Mouse (Mus musculus): ENCODE results near the gene Acrv1. TPM values are rescaled to one million over a fixed set of nuclear protein-coding genes. Genes with fewer than 3 reads are reported as not detected.
A peak's percentile ranks its signal among the peaks of the same experiment; 100 is the strongest.
"Not testable (repeated sequence)": the region's sequence is repeated elsewhere in the genome, so short reads cannot be mapped to it uniquely, and the experiment has no call there.

Acrv1 gene
- polyA plus RNA-seq (2016; fragmentation: Nextera tagmentation; extraction: Ambion mirVana) = not detected in 2 replicates

DNA sequence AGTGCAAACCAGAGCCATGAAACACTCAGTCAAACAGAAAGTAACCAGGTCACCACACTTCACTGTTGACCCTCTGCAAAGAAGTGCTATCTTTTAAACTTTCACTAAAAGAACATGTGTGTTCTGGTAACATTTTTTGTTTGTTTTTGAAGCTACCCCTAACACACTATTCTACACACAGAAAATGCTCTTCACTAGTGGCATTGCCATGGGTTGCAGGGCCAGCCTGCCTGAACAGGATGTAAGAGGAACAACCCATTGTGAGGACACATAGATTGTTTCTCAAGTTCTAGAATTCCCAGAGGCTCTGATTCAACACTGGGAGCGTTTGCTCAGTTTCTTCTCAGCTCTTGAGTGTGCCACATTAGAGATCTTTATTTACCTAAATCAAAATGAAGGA, at the start of gene Acrv1:
Gene Acrv1 (plus strand): TSS at position 301 of the 400 bp plus-strand sequence.
- DNase-seq (ENCODE audit: low spot score) = no peak
- 84% methylated on average over 1 of the region's 1 CpGs for WGBS
- H3K4me3 ChIP-seq = no peak within 1 kb of the TSS
- no peaks in the 10 kb centered on the region for H3K4me1 ChIP-seq
- H3K27ac ChIP-seq = no peak within 1 kb of the TSS
- no peaks in the 10 kb centered on the region for H3K27me3 ChIP-seq (ENCODE audit: low read depth, poor library complexity, severe bottlenecking)
- no peaks in the 10 kb centered on the region for H3K36me3 ChIP-seq
- H3K9me3 ChIP-seq (replicated peaks) = no peaks in the 10 kb centered on the region

DNA sequence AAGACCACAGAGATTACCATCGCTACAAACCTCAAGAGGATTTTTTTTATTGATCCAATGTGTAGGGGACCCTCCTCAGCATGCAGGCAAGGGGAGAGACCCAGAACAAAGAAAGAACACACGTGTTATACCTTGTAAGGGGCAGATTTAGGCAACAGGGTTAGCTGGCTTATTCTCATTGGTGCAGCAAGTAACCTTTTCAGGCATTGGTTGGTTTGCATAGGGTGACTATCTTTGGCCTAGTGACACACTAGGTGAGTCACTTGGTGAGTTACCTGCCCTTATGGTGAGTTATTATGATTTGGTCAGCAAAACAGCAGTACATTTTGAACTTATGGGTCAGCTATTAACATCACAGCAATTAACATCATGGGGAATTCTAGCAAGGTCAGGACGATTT, 49.7 kb upstream of the Acrv1 start, which contains the start of gene A630095E13Rik:
Gene A630095E13Rik (minus strand): TSS at position 101 of the 400 bp plus-strand sequence.
- not testable (repeated sequence) for DNase-seq (ENCODE audit: low spot score); H3K4me1 ChIP-seq; H3K4me3 ChIP-seq; H3K27ac ChIP-seq; H3K36me3 ChIP-seq; H3K9me3 ChIP-seq (replicated peaks); H3K27me3 ChIP-seq (ENCODE audit: low read depth, poor library complexity, severe bottlenecking)
- WGBS = 66% methylated on average over 3 of the region's 3 CpGs

GRCm38 (mm10) chr9:36681424-36681823, 11.6 kb upstream of the Acrv1 start:
- H3K4me1 ChIP-seq = no peaks in the 10 kb centered on the region
- DNase-seq (ENCODE audit: low spot score) = no peak
- H3K27me3 ChIP-seq (ENCODE audit: low read depth, poor library complexity, severe bottlenecking) = no peaks in the 10 kb centered on the region
- no peak overlapping the region for H3K27ac ChIP-seq
- no peak overlapping the region for H3K4me3 ChIP-seq
- 81% methylated on average over 2 of the region's 2 CpGs for WGBS
- H3K36me3 ChIP-seq = no peaks in the 10 kb centered on the region
- H3K9me3 ChIP-seq (replicated peaks) = no peaks in the 10 kb centered on the region

DNA sequence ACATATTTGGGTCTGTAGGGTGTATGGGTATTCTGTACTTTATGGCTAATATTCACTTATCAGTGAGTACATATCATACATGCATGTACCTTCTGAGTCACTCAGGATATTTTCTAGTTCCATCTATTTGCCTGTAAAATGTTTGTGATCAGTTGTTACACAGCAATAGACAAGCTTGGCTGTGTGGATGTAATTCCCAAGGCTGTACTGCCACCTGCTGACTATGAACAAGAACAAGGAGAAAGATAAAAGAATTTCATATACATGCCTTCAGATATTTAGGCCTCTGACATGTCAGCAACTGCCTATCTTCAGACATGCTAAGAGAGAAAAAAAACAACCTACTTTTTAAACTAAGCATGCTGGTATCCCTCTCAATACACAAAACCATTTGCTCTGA, 5.7 kb upstream of the Acrv1 start:
- H3K27ac ChIP-seq = no peak overlapping the region
- no peak overlapping the region for H3K4me3 ChIP-seq
- DNase-seq (ENCODE audit: low spot score) = no peak

DNA sequence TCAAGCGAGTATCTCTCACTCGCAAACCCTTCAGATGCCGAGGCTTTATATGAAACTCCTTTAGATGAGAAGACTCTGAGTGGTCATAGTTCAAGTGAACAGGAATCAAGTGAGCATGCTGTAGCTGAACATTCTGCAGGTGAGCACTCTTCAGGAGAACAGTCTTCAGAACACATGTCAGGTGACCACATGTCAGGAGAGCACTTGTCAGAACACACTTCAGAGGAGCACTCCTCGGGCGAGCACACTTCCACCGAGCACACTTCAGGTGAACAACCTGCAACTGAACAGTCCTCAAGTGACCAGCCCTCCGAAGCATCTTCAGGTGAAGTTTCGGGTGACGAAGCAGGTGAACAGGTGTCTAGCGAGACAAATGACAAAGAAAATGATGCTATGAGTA, 1.3 kb downstream of the Acrv1 start:
- H3K36me3 ChIP-seq = no peaks in the 10 kb centered on the region
- WGBS = 95% methylated on average over 10 of the region's 10 CpGs
- DNase-seq (ENCODE audit: low spot score) = no peak

More for the DNA sequence above, 5.7 kb upstream of the Acrv1 start:
- Histone ChIP-seq H3K4me1 (no peaks in the 10 kb centered on the region), H3K27me3 (ENCODE audit: low read depth, poor library complexity, severe bottlenecking) (no peaks in the 10 kb centered on the region), H3K9me3 (replicated peaks) (no peaks in the 10 kb centered on the region), H3K36me3 (no peaks in the 10 kb centered on the region)

DNA sequence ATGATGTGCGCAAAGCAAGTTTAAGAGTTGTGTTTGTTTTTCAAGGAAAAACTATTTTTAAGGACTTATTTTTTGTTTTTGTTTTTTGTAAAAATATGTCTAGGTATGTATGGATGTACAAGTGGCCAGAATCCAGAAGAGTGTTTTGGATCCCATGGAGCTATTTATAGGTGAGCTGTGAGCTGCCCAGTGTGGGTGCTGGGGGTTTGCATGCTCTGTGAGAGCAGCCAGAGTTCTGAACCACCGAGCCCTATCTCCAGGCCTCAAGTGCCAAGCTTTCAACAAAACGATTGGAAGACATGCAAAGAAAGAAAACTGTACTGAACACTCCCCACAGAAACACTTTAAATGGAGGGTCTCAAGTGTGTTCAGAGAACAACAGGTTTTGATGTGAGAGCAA, 12.9 kb downstream of the Acrv1 start:
- WGBS = 85% methylated on average over 3 of the region's 3 CpGs
- no peak overlapping the region for H3K27ac ChIP-seq
- H3K4me1 ChIP-seq = no peaks in the 10 kb centered on the region
- no peaks in the 10 kb centered on the region for H3K27me3 ChIP-seq (ENCODE audit: low read depth, poor library complexity, severe bottlenecking)
- H3K9me3 ChIP-seq (replicated peaks) = no peaks in the 10 kb centered on the region
- no peak overlapping the region for H3K4me3 ChIP-seq
- H3K36me3 ChIP-seq = peaks cover 40% of the 10 kb centered on the region
- no peak for DNase-seq (ENCODE audit: low spot score)

More for the DNA sequence above, 1.3 kb downstream of the Acrv1 start:
- Histone ChIP-seq H3K9me3 (replicated peaks) (no peaks in the 10 kb centered on the region), H3K4me1 (no peaks in the 10 kb centered on the region), H3K27ac (no peak overlapping the region), H3K4me3 (no peak overlapping the region), H3K27me3 (ENCODE audit: low read depth, poor library complexity, severe bottlenecking) (no peaks in the 10 kb centered on the region)

GRCm38 (mm10) chr9:36707304-36707703, 14.3 kb downstream of the Acrv1 start:
- H3K4me3 ChIP-seq = no peak overlapping the region
- H3K4me1 ChIP-seq = no peaks in the 10 kb centered on the region
- no peak overlapping the region for H3K27ac ChIP-seq
- no peaks in the 10 kb centered on the region for H3K27me3 ChIP-seq (ENCODE audit: low read depth, poor library complexity, severe bottlenecking)
- no peaks in the 10 kb centered on the region for H3K9me3 ChIP-seq (replicated peaks)
- no peak for DNase-seq (ENCODE audit: low spot score)
- peaks cover 54% of the 10 kb centered on the region for H3K36me3 ChIP-seq
- 91% methylated on average over 6 of the region's 6 CpGs for WGBS

GRCm38 (mm10) chr9:36716624-36717023, 23.6 kb downstream of the Acrv1 start:
- no peak overlapping the region for H3K27ac ChIP-seq
- no peaks in the 10 kb centered on the region for H3K9me3 ChIP-seq (replicated peaks)
- H3K36me3 ChIP-seq = peaks cover 94% of the 10 kb centered on the region
- no peaks in the 10 kb centered on the region for H3K27me3 ChIP-seq (ENCODE audit: low read depth, poor library complexity, severe bottlenecking)
- no peak overlapping the region for H3K4me3 ChIP-seq
- no peaks in the 10 kb centered on the region for H3K4me1 ChIP-seq
- 87% methylated on average over 3 of the region's 3 CpGs for WGBS
- no peak for DNase-seq (ENCODE audit: low spot score)

DNA sequence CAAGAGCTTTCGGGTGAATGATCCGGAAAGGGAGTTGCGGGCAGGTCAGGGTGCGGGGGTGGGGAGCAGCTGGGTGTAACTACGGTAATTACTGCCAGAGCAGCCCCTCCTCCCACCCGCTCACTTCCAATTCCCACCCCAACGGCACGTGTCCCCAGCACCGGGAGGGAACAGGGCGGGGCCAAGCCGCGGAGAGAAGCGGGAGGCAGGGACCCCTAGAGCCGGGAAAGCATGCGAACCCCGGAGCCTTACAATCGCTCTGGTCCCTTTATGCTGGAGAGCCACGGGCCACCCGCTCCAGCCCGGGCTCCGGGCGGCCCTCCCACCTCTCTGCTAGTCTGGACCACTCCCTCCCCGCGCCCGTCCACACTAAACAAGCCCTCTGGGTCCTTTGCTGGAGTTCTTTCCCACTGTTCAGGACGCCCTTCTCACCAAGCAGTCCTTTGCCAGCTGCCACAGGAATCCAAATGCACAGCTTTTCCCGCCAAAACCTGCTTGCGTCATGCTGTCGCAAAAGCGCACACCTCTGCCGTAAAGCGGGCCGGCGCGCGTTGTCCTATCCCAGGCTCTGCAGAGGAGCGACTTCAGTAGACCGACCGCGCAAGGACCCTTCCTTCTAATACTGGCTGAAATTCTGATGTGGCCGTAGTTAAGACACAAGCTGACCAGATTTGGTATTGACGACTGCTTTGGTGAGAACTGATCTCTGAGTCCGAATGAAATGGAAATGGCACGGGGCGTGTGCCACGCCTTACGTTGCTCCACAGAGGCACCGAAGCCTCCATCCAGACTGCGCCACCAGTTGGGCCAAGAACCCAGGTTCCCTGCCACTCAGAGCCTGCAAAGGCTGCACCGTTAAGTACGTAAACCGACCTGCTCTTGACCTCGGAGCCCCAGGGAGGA, 33.4 kb downstream of the Acrv1 start:
- H3K36me3 ChIP-seq = peaks cover 52% of the 10 kb centered on the region
- no peaks in the 10 kb centered on the region for H3K9me3 ChIP-seq (replicated peaks)
- under 1% methylated on average over 48 of the region's 53 CpGs for WGBS
- peak overlapping the region; percentile 78 for H3K4me3 ChIP-seq
- peaks cover 7% of the 10 kb centered on the region for H3K4me1 ChIP-seq
- DNase-seq (ENCODE audit: low spot score) = peak; percentile 98
- peak overlapping the region; percentile 95 for H3K27ac ChIP-seq
- H3K27me3 ChIP-seq (ENCODE audit: low read depth, poor library complexity, severe bottlenecking) = no peaks in the 10 kb centered on the region

- peak within 1 kb of the TSS; percentile 95 for H3K27ac ChIP-seq
- peaks cover 52% of the 10 kb centered on the region for H3K36me3 ChIP-seq
- no peak for DNase-seq (ENCODE audit: low spot score)
- 12% methylated on average over 12 of the region's 12 CpGs for WGBS
- no peaks in the 10 kb centered on the region for H3K27me3 ChIP-seq (ENCODE audit: low read depth, poor library complexity, severe bottlenecking)
- peak within 1 kb of the TSS; percentile 78 for H3K4me3 ChIP-seq
- peaks cover 7% of the 10 kb centered on the region for H3K4me1 ChIP-seq
- H3K9me3 ChIP-seq (replicated peaks) = no peaks in the 10 kb centered on the region
These were observed 34.2 kb downstream of the Acrv1 start, which contains the start of gene Chek1 for GRCm38 (mm10) chr9:36727034-36727755. Gene Chek1, minus strand, starts transcription at chr9:36727065.

Other genes with a start within 250 kb of the Acrv1 start
- gene Gm9513, start 217.6 kb upstream of the Acrv1 start, polyA plus RNA-seq (2016; fragmentation: Nextera tagmentation; extraction: Ambion mirVana) = not detected in 2 replicates
- gene Gm5615, start 151.3 kb upstream of the Acrv1 start, polyA plus RNA-seq (2016; fragmentation: Nextera tagmentation; extraction: Ambion mirVana) = not detected in 2 replicates
- gene Gm17689, start 110.6 kb upstream of the Acrv1 start, polyA plus RNA-seq (2016; fragmentation: Nextera tagmentation; extraction: Ambion mirVana) = not detected in 2 replicates
- gene A630095E13Rik, start 49.8 kb upstream of the Acrv1 start, polyA plus RNA-seq (2016; fragmentation: Nextera tagmentation; extraction: Ambion mirVana) = not detected in 2 replicates
- 55.4 and 64.2 TPM in 2 replicates for gene Chek1, start 33.8 kb downstream of the Acrv1 start, polyA plus RNA-seq (2016; fragmentation: Nextera tagmentation; extraction: Ambion mirVana)
- gene Stt3a, start 74.5 kb downstream of the Acrv1 start, polyA plus RNA-seq (2016; fragmentation: Nextera tagmentation; extraction: Ambion mirVana) = 169 and 198 TPM in 2 replicates
- 84.3 and 91.1 TPM in 2 replicates for gene Ei24, start 104.2 kb downstream of the Acrv1 start, polyA plus RNA-seq (2016; fragmentation: Nextera tagmentation; extraction: Ambion mirVana)
- 10.0 and 10.1 TPM in 2 replicates for gene Fez1, start 128.6 kb downstream of the Acrv1 start, polyA plus RNA-seq (2016; fragmentation: Nextera tagmentation; extraction: Ambion mirVana)